Mouse (Mus musculus): ENCODE data around the gene Dach2. TPM values are rescaled to one million over a fixed set of nuclear protein-coding genes. Genes with fewer than 3 reads are reported as not detected.
A peak's percentile ranks its signal among the peaks of the same experiment; 100 is the strongest.
"Not testable (repeated sequence)": the region's sequence is repeated elsewhere in the genome, so short reads cannot be mapped to it uniquely, and the experiment has no call there.

The Dach2 gene
- total RNA-seq (2021): 1 to 10 TPM in 1 of 2 experiments, under 1 TPM in 1; 0.71 to 1.1 TPM
- long read RNA-seq, experiment 1: 0 reads
- long read RNA-seq, experiment 2, partial matches to known transcripts: 0 of 1 reads
- long read RNA-seq, experiment 2, other reads (novel, unspliced or antisense): 1 of 1 reads

DNA sequence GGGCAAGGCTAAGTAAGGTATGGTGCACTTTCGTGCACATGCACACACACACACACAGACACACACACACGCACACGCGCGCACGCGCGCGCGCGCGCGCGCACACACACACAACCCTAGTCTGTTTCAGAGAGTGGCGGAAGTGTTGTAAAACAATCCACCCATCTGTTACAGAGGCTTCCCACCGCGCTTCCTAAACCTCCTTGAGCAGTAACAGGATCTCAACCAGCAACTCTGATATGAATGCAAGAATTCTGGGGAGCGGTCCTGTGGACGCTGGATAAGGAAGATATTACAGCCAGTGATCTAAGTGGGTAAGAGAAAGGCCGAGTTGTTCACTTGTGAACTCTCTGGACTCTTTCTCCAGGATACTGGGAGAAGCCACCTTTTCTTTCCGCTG, at the start of gene Dach2:
Gene Dach2, plus strand, starts transcription at position 107 of the 400 bp plus-strand sequence.
- H3K4me3 ChIP-seq: peak within 1 kb of the TSS; percentile 50
- no peak within 1 kb of the TSS for H3K27ac ChIP-seq
- no peak for TF ChIP-seq CTCF (conservative IDR thresholded peaks at IDR 0.05)
- no peak for DNase-seq (ENCODE audit: low spot score in 2 of 2)

DNA sequence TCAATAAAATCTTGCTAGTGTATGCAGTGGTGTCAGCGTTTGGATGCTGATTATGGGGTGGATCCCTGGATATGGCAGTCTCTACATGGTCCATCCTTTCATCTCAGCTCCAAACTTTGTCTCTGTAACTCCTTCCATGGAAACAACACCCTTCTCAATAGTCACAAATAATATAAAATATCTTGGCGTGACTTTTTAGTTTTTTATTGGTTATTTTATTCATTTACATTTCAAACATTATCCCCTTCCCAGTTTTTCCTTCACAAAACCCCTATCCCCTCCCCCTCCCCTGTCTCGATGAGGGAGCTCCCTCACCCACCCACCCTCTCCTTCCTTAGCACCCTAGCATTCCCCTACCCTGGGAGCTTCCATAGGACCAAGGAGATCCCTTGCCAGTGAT, 44.9 kb upstream of the Dach2 start:
- H3K27ac ChIP-seq: not testable (repeated sequence)

DNA sequence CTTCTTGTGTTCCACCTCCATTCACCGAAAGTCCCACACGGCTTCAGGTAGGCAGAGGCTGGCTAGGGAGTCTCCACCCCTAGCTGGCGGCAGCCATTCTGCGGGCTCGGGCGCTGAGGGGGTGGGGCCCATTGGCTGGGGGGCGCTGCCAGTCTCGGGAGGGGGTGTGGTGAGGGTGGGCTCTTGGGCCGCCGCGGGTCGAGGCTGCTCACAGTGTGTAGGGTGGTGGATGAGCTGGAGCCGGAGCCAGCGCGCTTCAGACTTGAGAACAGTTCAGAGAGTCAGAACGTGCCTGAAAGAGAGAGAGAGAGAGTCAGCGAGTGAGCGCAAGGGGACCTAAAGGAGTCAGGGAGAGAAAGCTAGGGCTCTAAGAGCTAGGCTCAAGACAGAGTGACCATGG, 721 bp downstream of the Dach2 start:
- Histone ChIP-seq H3K27ac (no peak overlapping the region), H3K4me3 (peak overlapping the region; percentile 50)
- no peak for TF ChIP-seq CTCF (conservative IDR thresholded peaks at IDR 0.05)
- no peak for DNase-seq (ENCODE audit: low spot score in 2 of 2)

More for the DNA sequence above, 44.9 kb upstream of the Dach2 start:
- not testable (repeated sequence) for DNase-seq (ENCODE audit: low spot score in 2 of 2); H3K4me3 ChIP-seq

DNA sequence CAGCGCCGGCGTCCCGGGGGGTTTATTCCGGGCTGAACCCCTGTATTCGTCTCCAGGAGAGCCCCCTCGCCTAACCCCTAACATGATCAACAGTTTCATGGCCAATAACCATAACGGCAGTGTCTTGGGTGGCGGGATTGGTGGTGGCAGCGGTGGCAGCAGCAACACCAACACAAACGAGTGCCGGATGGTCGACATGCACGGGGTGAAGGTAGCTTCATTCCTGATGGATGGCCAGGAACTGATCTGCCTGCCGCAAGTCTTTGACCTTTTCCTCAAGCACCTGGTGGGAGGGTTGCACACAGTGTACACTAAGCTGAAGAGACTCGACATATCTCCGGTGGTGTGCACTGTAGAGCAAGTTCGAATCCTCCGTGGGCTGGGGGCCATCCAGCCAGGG, 1.2 kb downstream of the Dach2 start:
- no peak for DNase-seq (ENCODE audit: low spot score in 2 of 2)
- no peak for TF ChIP-seq CTCF (conservative IDR thresholded peaks at IDR 0.05)
- H3K27ac ChIP-seq: no peak overlapping the region
- H3K4me3 ChIP-seq: peak overlapping the region; percentile 50

DNA sequence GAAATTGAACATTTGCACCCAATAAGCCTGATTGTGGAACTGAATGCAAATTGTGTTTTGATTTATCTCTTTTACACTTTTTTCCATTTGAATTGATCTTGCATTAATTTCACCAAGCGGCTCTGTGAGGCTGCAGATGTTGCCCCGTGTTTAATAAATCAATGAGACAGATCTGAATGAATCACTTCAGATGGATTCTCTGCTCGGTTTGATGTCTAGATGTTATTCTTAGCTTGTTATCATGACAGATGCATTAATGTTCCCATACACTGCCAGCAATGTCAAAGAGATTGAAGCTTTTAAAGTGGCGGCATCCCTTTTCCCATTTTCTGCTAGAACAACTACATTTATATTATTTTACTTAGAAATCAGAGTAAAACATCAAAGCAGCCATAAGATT, 7.0 kb downstream of the Dach2 start:
- Histone ChIP-seq H3K27ac (no peak overlapping the region), H3K4me3 (no peak overlapping the region)
- DNase-seq (ENCODE audit: low spot score in 2 of 2): no peak
- TF ChIP-seq CTCF (conservative IDR thresholded peaks at IDR 0.05): no peak

DNA sequence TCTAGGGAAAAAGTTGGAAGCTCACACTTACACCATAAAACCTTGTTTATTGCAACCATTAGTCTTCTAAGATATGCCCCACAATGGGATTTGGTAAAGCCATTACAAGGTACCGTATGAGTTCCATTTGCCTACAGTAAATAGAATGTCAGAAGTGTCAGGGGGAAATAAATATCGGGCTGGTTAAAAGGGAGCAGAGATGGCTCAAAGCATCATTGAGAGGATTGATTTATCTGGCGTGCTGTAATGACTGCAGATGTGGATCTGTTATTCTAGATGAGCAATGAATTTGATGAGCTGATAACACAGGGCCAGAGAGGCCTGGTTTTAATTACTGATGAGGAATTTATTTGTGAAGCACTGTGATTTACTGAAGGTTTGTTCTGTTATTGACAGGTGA, 40.8 kb downstream of the Dach2 start:
- H3K4me3 ChIP-seq: no peak overlapping the region
- H3K27ac ChIP-seq: no peak overlapping the region
- no peak for TF ChIP-seq CTCF (conservative IDR thresholded peaks at IDR 0.05)
- no peak for DNase-seq (ENCODE audit: low spot score in 2 of 2)

DNA sequence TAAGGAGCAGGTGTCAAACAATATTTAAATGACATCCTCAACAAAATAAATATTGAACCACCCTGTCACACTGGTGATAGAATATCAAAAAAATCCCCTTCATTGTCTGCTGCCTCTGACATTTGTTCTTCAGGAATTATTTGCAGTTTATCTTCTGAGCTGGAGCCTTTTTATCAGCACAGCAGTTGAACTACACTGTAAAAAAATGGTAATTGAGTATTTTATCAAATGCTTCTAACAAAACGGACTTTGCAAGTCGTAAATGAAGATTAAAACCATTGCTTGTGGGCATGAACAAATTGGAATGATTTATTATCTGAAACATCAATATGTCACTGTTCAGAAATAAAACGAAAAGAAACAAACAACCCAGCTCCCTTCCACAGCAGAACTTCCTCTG, 97.1 kb downstream of the Dach2 start:
- no peak for TF ChIP-seq CTCF (conservative IDR thresholded peaks at IDR 0.05)
- no peak overlapping the region for H3K27ac ChIP-seq
- no peak overlapping the region for H3K4me3 ChIP-seq
- DNase-seq (ENCODE audit: low spot score in 2 of 2): no peak

DNA sequence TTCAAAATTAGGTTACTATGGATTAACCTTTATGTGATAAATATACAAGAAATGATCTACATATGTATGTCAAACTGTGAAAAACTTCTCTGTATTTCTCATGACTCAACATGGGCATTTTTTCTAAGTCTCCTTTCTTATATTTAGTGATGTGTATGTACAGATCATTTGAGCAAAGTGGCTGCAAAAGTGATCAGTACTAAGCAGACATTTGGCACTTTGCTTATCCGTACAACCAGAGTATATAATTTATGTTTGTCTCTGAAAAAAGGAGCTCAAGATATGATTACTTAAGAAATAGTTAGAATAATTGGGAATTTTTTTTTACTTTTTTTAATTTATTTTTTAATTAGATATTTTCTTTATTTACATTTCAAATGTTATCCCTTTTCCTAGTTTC, 111.4 kb downstream of the Dach2 start:
- no peak for TF ChIP-seq CTCF (conservative IDR thresholded peaks at IDR 0.05)
- H3K4me3 ChIP-seq: no peak overlapping the region
- no peak for DNase-seq (ENCODE audit: low spot score in 2 of 2)
- H3K27ac ChIP-seq: no peak overlapping the region

DNA sequence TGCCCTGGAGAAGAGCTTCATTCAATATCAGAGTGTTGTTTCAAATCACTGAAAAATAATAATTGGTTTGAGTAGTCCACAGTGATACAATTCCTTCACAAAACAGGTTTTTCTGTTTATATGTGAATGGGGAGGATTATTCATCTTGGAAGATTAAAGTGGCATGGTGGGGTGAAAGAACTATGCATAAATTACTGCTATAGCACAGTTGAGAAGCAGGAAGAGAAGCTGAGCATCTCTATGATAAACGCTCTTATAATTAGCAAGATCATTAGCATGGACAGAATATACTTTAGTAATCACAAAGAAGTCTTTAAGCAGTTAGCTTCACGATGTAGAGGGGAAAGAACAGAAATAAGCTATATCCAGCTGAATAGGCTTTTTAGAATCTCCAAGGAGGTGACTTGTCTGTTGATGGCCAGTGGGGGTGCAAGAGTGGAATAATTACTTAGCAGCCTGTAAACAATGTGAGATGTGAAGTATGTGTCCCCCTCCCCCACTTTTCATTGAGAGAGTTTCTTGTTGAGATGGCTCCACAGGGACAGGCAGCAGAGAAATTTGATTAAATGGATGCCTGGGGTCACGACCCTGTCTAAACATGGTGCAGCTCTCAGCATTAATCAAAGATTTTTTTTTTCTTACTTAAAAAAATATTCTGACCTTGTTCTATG, 124.3 kb downstream of the Dach2 start:
- Histone ChIP-seq H3K4me3 (no peak overlapping the region), H3K27ac (no peak overlapping the region)
- TF ChIP-seq CTCF (conservative IDR thresholded peaks at IDR 0.05): no peak
- no peak for DNase-seq (ENCODE audit: low spot score in 2 of 2)

DNA sequence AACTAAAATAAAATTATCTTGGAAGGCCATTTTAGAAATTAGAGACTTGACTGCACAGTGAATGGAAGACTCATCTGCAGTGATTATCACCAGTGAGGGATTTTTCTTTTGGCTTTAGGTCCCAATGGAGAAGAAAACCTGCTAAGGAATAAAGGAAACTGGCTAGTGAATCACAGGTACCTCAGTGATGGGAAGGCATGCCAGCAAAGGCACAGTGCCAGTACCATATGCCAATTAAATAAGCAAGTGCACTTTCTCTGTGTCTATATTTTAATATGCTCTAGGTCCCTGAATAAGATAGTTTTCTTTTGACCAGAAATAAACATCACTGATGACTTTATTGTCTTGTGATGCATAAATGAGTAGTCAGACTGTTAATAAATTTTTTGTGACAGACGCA, 184.8 kb downstream of the Dach2 start:
- no peak overlapping the region for H3K27ac ChIP-seq
- H3K4me3 ChIP-seq: no peak overlapping the region
- no peak for TF ChIP-seq CTCF (conservative IDR thresholded peaks at IDR 0.05)
- DNase-seq (ENCODE audit: low spot score in 2 of 2): no peak

DNA sequence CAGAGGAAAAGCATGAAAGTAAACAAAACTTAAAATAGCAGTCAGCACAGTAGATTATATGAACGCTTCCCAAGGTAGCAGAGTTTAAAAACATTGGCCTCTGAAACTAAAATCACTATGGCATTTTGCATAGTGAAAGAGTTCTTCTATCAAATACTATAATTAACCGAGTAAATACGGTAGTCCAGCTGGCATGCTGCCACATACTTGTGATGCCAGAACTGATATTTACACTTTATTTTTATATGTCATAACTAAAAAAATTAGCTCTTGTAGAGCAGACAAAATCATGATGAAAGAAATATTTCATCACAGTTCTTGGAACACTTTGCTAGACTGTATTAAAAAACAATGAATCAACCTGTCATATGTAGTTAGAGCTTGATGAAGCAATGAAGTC, 247.8 kb downstream of the Dach2 start:
- no peak for TF ChIP-seq CTCF (conservative IDR thresholded peaks at IDR 0.05)

DNA sequence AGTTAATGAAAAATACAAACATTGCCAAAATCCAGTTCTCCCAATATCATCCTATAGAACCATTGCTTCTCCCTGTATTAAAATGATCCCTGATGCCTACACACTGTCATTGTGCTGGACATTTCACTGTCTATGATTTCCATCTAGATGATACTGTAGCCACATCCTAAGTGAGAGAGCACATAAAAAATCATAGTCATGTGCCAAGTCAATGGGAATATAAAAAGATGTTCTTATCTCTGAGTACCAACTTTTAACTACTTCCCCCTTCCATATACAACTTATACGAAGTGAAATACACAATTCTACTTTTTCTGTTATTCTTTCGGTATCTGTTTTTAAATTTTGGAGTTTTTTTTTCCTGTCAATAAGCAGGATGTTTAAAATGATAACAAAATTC, 266.6 kb downstream of the Dach2 start:
- no peak for DNase-seq (ENCODE audit: low spot score in 2 of 2)
- no peak overlapping the region for H3K4me3 ChIP-seq
- TF ChIP-seq CTCF (conservative IDR thresholded peaks at IDR 0.05): no peak
- H3K27ac ChIP-seq: no peak overlapping the region

More for the DNA sequence above, 247.8 kb downstream of the Dach2 start:
- Histone ChIP-seq H3K4me3 (no peak overlapping the region), H3K27ac (no peak overlapping the region)
- DNase-seq (ENCODE audit: low spot score in 2 of 2): no peak

DNA sequence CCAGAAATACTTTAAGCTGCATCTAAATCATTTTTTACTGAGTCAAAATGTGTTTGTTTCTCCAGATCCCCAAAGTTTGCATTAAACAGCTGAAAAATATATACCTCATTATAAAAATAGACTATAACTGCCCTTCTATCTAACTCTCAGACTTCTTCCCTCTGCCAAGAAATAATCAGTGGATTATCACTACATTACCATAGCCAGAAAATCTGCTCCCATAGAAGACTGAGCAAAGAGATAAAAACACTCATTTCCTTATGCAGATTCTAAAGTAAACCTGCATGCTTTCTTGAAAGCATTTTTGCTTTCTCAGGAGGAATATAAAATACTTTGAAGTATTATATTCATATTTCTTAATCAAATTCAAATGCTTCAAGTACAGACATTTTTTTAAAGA, 368.8 kb downstream of the Dach2 start:
- TF ChIP-seq CTCF (conservative IDR thresholded peaks at IDR 0.05): no peak
- H3K4me3 ChIP-seq: no peak overlapping the region
- H3K27ac ChIP-seq: no peak overlapping the region
- no peak for DNase-seq (ENCODE audit: low spot score in 2 of 2)

DNA sequence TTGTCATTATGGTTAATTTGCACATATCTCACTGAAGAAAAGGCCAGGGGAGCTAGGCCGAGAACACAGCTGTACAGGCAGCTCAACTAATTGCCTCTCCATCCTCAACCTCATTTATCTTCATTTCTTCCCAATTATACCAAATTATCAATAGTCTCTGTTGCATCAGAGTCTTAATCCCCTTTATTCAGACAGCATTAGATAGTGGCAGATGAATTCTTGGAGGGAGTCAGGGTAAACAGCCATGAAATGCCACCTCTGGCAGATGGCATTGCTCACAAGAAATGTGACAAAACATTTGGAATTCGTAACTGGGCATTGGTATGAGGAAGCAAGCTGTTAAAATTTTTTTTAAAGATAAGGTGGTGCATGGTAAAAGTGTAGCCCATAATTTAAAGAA, 389.9 kb downstream of the Dach2 start:
- no peak overlapping the region for H3K4me3 ChIP-seq
- no peak for TF ChIP-seq CTCF (conservative IDR thresholded peaks at IDR 0.05)
- no peak overlapping the region for H3K27ac ChIP-seq
- DNase-seq (ENCODE audit: low spot score in 2 of 2): no peak

Measured in layer of hippocampus, adult 2 months (tissue).